Mouse (Mus musculus): ENCODE measurements around the gene Prss42. TPM values are rescaled to one million over a fixed set of nuclear protein-coding genes. Genes with fewer than 3 reads are reported as not detected.
"Not testable (repeated sequence)": the region's sequence is repeated elsewhere in the genome, so short reads cannot be mapped to it uniquely, and the experiment has no call there.

The Prss42 gene
- polyA plus RNA-seq, 1 experiment from 2014 or later = not detected

DNA sequence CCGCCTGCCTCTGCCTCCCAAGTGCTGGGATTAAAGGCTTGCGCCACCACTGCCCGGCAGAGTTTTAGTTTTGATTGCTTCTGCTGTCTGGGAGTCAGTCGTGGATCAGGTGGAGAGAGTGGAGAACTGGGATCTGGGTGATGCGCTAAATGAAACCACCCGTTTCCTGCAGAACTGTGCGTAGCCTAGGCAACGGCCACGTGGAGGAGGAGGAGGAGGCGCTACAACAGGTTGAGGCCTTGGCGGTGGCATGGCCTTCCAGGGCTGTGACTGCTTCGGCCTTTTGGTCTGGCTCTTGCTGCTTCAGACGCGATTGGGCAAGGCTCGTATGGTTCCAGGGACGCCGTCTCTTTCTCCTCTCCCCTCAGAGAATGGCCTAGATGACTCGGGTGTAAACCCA is 15.8 kb downstream of the Prss42 start, which contains the start of gene Prss44:
TSS of gene Prss44 (plus strand) at position 206 of the 400 bp plus-strand sequence.
- Histone ChIP-seq H3K4me2 (ENCODE audit: low read depth, low read length) (no peak within 1 kb of the TSS), H3K36me3 (ENCODE audit: control insufficient read depth, insufficient read depth, low read length) (no peaks in the 10 kb centered on the region), H3K4me1 (ENCODE audit: control insufficient read depth, insufficient read depth, low read length) (no peaks in the 10 kb centered on the region), H3K9me3 (ENCODE audit: control insufficient read depth, low read length) (no peaks in the 10 kb centered on the region), H3K9ac (replicated peaks; ENCODE audit: low read depth, low read length) (no peak within 1 kb of the TSS), H3K27ac (ENCODE audit: low read depth, low read length) (no peak within 1 kb of the TSS), H3K27me3 (ENCODE audit: control insufficient read depth, insufficient read depth, low read length) (no peaks in the 10 kb centered on the region), H3K4me3 (ENCODE audit: low read depth, low read length) (no peak within 1 kb of the TSS)
- ATAC-seq (ENCODE audit: low read depth) = no peak
- WGBS = 65% methylated on average over 18 of the region's 18 CpGs

DNA sequence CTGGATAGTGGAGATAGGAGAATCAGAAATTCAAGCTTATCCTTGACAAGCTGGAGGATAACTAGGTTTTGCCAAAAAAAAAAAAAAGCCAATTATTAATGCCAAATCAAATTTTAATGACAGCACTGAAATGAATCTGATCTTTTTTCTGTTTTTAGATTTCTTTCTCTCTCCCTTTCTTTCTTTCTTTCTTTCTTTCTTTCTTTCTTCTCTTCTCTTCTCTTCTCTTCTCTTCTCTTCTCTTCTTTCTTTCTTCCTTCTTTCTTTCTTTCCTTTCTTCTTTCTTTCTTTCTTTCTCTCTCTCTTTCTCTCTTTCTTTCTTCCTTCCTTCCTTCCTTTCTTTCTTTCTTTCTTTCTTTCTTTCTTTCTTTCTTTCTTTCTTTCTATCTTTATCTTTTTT is 22.6 kb downstream of the Prss42 start:
- H3K4me2 ChIP-seq (ENCODE audit: low read depth, low read length); ATAC-seq (ENCODE audit: low read depth); H3K9me3 ChIP-seq (ENCODE audit: control insufficient read depth, low read length); H3K4me1 ChIP-seq (ENCODE audit: control insufficient read depth, insufficient read depth, low read length); H3K36me3 ChIP-seq (ENCODE audit: control insufficient read depth, insufficient read depth, low read length); H3K4me3 ChIP-seq (ENCODE audit: low read depth, low read length); H3K9ac ChIP-seq (replicated peaks; ENCODE audit: low read depth, low read length); H3K27ac ChIP-seq (ENCODE audit: low read depth, low read length); H3K27me3 ChIP-seq (ENCODE audit: control insufficient read depth, insufficient read depth, low read length): not testable (repeated sequence)

DNA sequence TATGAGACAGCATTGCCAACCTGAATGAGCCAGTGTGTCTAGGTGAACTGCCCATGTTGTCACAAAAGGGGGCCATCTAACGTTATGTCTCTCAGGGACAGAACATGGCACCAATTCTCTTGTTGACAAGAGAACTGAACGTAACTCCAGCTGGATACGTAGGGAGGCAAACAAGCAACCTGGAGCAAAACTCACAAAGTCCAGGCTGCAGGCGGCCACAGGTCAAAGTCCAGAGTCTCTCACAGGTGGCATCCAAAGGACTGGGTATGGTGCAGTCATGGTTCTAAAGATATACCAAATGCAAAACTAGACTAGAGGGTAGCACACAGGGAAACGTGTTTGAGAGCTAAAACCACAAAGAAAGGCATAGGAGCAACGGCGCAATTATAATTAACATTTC is 23.5 kb downstream of the Prss42 start:
- Histone ChIP-seq H3K27ac (ENCODE audit: low read depth, low read length) (no peak overlapping the region), H3K36me3 (ENCODE audit: control insufficient read depth, insufficient read depth, low read length) (no peaks in the 10 kb centered on the region), H3K9me3 (ENCODE audit: control insufficient read depth, low read length) (no peaks in the 10 kb centered on the region), H3K4me1 (ENCODE audit: control insufficient read depth, insufficient read depth, low read length) (no peaks in the 10 kb centered on the region), H3K4me3 (ENCODE audit: low read depth, low read length) (no peak overlapping the region), H3K27me3 (ENCODE audit: control insufficient read depth, insufficient read depth, low read length) (no peaks in the 10 kb centered on the region), H3K9ac (replicated peaks; ENCODE audit: low read depth, low read length) (no peak overlapping the region), H3K4me2 (ENCODE audit: low read depth, low read length) (no peak overlapping the region)
- WGBS = 89% methylated on average over 7 of the region's 7 CpGs
- ATAC-seq (ENCODE audit: low read depth) = no peak

DNA sequence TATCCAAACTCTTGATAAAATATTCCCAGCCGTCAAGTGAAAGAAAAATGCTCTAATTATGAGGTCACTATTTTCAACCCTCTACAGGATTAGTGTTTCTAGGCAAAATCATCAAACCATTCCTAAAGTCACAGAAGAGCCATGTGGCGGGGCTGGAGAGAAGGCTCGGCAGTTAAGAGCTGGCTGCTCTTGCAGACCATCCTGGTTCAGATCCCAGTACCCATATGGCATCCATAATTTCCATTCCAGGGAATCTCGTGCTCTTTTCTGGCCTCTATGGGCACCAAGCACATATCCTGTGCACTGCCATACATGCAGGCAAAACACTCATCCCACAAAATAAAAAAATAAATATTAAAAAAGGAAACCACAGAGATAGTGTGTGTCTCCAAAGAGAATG is 27.5 kb downstream of the Prss42 start:
- Histone ChIP-seq H3K9me3 (ENCODE audit: control insufficient read depth, low read length) (no peaks in the 10 kb centered on the region), H3K9ac (replicated peaks; ENCODE audit: low read depth, low read length) (no peak overlapping the region), H3K36me3 (ENCODE audit: control insufficient read depth, insufficient read depth, low read length) (no peaks in the 10 kb centered on the region), H3K4me2 (ENCODE audit: low read depth, low read length) (no peak overlapping the region), H3K27me3 (ENCODE audit: control insufficient read depth, insufficient read depth, low read length) (no peaks in the 10 kb centered on the region), H3K27ac (ENCODE audit: low read depth, low read length) (no peak overlapping the region), H3K4me1 (ENCODE audit: control insufficient read depth, insufficient read depth, low read length) (no peaks in the 10 kb centered on the region), H3K4me3 (ENCODE audit: low read depth, low read length) (no peak overlapping the region)
- ATAC-seq (ENCODE audit: low read depth) = no peak
- WGBS = 77% methylated on average over 4 of the region's 4 CpGs

DNA sequence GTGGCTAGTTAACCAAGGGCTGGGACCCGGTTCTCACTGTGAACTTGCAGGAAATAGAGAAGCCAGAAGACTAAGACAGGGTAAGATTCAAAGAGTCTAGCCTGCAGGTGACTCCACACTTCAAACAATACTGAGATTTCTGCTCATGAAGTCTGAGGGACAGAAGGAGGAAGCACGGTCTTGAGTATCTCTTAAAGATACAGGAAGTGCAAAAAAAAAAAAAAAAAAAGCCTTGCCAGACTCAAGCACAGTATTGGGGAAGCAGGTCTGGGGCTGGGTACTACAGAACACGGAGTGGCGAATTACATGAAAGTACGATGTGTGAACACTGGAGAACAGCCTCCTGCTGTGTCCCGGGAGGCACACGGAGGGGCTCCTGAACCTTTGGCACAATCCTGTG is 27.9 kb downstream of the Prss42 start:
- Histone ChIP-seq H3K4me2 (ENCODE audit: low read depth, low read length) (no peak overlapping the region), H3K4me3 (ENCODE audit: low read depth, low read length) (no peak overlapping the region), H3K27me3 (ENCODE audit: control insufficient read depth, insufficient read depth, low read length) (no peaks in the 10 kb centered on the region), H3K4me1 (ENCODE audit: control insufficient read depth, insufficient read depth, low read length) (no peaks in the 10 kb centered on the region), H3K27ac (ENCODE audit: low read depth, low read length) (no peak overlapping the region), H3K9me3 (ENCODE audit: control insufficient read depth, low read length) (no peaks in the 10 kb centered on the region), H3K9ac (replicated peaks; ENCODE audit: low read depth, low read length) (no peak overlapping the region), H3K36me3 (ENCODE audit: control insufficient read depth, insufficient read depth, low read length) (no peaks in the 10 kb centered on the region)
- no peak for ATAC-seq (ENCODE audit: low read depth)
- WGBS = 74% methylated on average over 7 of the region's 7 CpGs

DNA sequence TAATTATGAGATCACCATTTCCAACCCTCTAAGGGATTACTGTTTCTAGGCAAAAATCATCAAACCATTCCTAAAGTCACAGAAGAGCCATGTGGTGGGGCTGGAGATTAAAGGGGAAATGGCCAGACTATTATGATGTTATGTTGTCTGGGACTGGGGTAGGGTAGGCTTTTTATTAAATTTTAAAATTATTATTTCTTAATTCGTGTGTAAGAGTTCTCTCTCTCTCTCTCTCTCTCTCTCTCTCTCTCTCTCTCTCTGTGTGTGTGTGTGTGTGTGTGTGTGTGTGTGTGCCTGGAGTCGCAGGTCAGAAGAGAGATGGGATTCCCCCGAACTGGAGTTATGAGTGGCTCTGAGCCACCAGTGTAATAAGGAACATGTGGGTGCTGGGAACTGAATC is 28.4 kb downstream of the Prss42 start, which contains the start of gene Prss43:
TSS of gene Prss43 (plus strand) at position 301 of the 400 bp plus-strand sequence.
- 73% methylated on average over 3 of the region's 3 CpGs for WGBS
- Histone ChIP-seq H3K4me3 (ENCODE audit: low read depth, low read length) (no peak within 1 kb of the TSS), H3K27me3 (ENCODE audit: control insufficient read depth, insufficient read depth, low read length) (no peaks in the 10 kb centered on the region), H3K4me2 (ENCODE audit: low read depth, low read length) (no peak within 1 kb of the TSS), H3K9me3 (ENCODE audit: control insufficient read depth, low read length) (no peaks in the 10 kb centered on the region), H3K4me1 (ENCODE audit: control insufficient read depth, insufficient read depth, low read length) (no peaks in the 10 kb centered on the region), H3K27ac (ENCODE audit: low read depth, low read length) (no peak within 1 kb of the TSS), H3K9ac (replicated peaks; ENCODE audit: low read depth, low read length) (no peak within 1 kb of the TSS), H3K36me3 (ENCODE audit: control insufficient read depth, insufficient read depth, low read length) (no peaks in the 10 kb centered on the region)
- ATAC-seq (ENCODE audit: low read depth) = no peak

DNA sequence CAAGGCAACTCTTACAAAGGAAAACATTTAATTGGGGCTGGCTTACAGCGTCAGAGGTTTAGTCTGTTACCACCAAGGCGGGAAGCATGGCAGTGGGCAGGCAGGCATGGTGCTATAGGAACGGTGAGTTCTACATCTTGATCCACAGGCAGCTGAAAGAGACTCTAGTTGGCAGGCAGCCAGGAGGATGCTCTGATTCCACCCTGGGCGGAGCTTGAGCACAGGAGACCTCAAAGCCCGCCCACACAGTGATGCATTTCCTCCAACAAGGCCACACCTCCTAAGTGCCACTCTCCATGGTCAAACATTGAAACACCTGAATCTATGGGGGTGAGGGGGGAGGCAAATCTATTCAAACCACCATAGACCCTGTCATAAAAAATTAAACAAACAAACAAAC is 35.1 kb downstream of the Prss42 start:
- Histone ChIP-seq H3K4me1 (ENCODE audit: control insufficient read depth, insufficient read depth, low read length) (no peaks in the 10 kb centered on the region), H3K27ac (ENCODE audit: low read depth, low read length) (no peak overlapping the region), H3K4me3 (ENCODE audit: low read depth, low read length) (no peak overlapping the region), H3K9ac (replicated peaks; ENCODE audit: low read depth, low read length) (no peak overlapping the region), H3K9me3 (ENCODE audit: control insufficient read depth, low read length) (no peaks in the 10 kb centered on the region), H3K4me2 (ENCODE audit: low read depth, low read length) (no peak overlapping the region), H3K27me3 (ENCODE audit: control insufficient read depth, insufficient read depth, low read length) (no peaks in the 10 kb centered on the region), H3K36me3 (ENCODE audit: control insufficient read depth, insufficient read depth, low read length) (no peaks in the 10 kb centered on the region)
- 73% methylated on average over 5 of the region's 5 CpGs for WGBS
- ATAC-seq (ENCODE audit: low read depth) = no peak

DNA sequence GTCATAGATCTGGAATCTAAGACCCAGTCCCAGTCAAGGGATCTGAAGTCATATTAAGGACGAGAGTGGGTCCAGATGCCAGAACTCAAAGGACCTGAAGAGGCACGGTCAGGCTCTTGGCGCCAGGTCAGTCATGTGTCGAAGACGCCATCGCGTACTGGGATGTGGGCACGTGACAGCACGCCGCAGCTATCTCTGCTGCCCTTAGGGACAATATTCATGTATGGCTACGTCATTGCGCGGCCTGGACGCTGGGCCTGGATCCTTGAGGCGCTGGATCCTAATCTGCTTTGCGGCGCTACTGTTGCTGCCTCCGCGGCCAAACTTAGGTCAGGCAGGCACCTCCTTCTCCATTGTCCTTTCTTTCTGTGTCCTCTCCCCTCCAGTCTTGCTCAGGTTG is 36.4 kb downstream of the Prss42 start, which contains the start of gene Prss45:
TSS of gene Prss45 (plus strand) at position 178 of the 400 bp plus-strand sequence.
- ATAC-seq (ENCODE audit: low read depth) = no peak
- no peaks in the 10 kb centered on the region for H3K36me3 ChIP-seq (ENCODE audit: control insufficient read depth, insufficient read depth, low read length)
- H3K27ac ChIP-seq (ENCODE audit: low read depth, low read length) = no peak within 1 kb of the TSS
- no peak within 1 kb of the TSS for H3K9ac ChIP-seq (replicated peaks; ENCODE audit: low read depth, low read length)
- H3K9me3 ChIP-seq (ENCODE audit: control insufficient read depth, low read length) = no peaks in the 10 kb centered on the region
- 80% methylated on average over 19 of the region's 19 CpGs for WGBS
- no peak within 1 kb of the TSS for H3K4me3 ChIP-seq (ENCODE audit: low read depth, low read length)
- H3K4me1 ChIP-seq (ENCODE audit: control insufficient read depth, insufficient read depth, low read length) = no peaks in the 10 kb centered on the region
- no peak within 1 kb of the TSS for H3K4me2 ChIP-seq (ENCODE audit: low read depth, low read length)
- H3K27me3 ChIP-seq (ENCODE audit: control insufficient read depth, insufficient read depth, low read length) = no peaks in the 10 kb centered on the region

DNA sequence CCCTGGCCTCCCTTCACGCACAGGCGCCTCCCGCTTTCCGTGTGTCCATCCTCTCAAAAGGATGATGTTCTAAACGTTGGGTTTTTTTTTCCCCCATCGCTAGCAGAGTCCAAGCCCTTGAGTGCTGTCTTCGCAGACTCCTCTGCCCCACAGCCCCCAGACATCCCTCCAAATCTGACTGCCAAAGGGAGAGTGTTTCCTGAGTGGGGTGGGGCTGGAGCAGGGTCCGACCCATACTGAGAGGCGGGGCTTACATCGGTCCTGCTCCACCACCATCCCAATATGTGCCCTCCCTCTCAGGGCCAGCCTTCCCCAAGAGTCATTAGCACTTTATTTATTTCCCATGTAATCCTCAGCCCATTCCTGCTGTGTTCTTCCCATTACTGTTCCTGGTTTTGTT is 37.0 kb downstream of the Prss42 start:
- no peak overlapping the region for H3K27ac ChIP-seq (ENCODE audit: low read depth, low read length)
- H3K36me3 ChIP-seq (ENCODE audit: control insufficient read depth, insufficient read depth, low read length) = no peaks in the 10 kb centered on the region
- no peaks in the 10 kb centered on the region for H3K4me1 ChIP-seq (ENCODE audit: control insufficient read depth, insufficient read depth, low read length)
- no peak overlapping the region for H3K9ac ChIP-seq (replicated peaks; ENCODE audit: low read depth, low read length)
- WGBS = 41% methylated on average over 10 of the region's 10 CpGs
- ATAC-seq (ENCODE audit: low read depth) = no peak
- H3K27me3 ChIP-seq (ENCODE audit: control insufficient read depth, insufficient read depth, low read length) = no peaks in the 10 kb centered on the region
- H3K4me2 ChIP-seq (ENCODE audit: low read depth, low read length) = no peak overlapping the region
- H3K9me3 ChIP-seq (ENCODE audit: control insufficient read depth, low read length) = no peaks in the 10 kb centered on the region
- no peak overlapping the region for H3K4me3 ChIP-seq (ENCODE audit: low read depth, low read length)

DNA sequence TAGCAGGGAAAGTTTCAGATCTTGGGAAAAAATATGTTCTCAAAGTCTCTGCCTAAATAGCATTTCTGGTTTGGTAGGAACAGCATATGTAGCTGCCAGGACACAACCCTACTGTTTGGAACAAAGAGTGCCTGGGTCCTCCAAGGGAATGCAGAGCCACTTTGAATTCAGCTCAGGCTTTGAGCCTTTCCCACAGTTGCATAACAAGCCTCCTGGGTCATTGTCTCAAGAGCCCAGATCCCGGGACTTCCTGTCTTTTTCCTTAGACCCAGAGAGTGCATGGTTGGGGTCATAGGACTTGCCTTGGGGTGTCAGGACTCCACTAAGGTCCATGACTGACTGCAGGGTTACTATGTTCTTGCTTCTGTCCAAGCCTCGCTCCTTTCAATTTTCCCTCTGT is 38.1 kb downstream of the Prss42 start:
- Histone ChIP-seq H3K4me1 (ENCODE audit: control insufficient read depth, insufficient read depth, low read length) (no peaks in the 10 kb centered on the region), H3K4me2 (ENCODE audit: low read depth, low read length) (no peak overlapping the region), H3K36me3 (ENCODE audit: control insufficient read depth, insufficient read depth, low read length) (no peaks in the 10 kb centered on the region), H3K27me3 (ENCODE audit: control insufficient read depth, insufficient read depth, low read length) (no peaks in the 10 kb centered on the region), H3K9ac (replicated peaks; ENCODE audit: low read depth, low read length) (no peak overlapping the region), H3K9me3 (ENCODE audit: control insufficient read depth, low read length) (no peaks in the 10 kb centered on the region), H3K4me3 (ENCODE audit: low read depth, low read length) (no peak overlapping the region), H3K27ac (ENCODE audit: low read depth, low read length) (no peak overlapping the region)
- 64% methylated on average over 2 of the region's 2 CpGs for WGBS
- ATAC-seq (ENCODE audit: low read depth) = no peak
